Mouse (Mus musculus): ENCODE results near the gene Ghsr.
"Not testable (repeated sequence)": the region's sequence is repeated elsewhere in the genome, so short reads cannot be mapped to it uniquely, and the experiment has no call there.

Gene Ghsr

DNA sequence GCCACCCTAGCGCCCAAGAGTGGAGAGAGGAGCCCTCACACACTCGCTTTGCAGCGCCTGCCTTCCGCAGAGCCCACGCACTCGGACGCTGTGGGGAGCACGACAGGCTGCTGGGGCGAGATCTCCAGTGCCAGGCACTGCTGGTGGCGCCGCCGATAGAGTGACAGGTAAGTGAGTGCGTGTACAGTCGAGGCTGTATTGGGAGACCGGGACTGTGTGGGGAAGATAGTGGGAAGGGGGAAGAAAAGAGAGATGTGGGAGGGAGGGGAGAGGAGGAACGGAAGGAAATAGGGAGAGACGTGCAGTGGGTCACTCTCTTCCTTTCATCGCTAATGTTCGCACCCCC is at the start of gene Ghsr:
Gene Ghsr, plus strand, starts transcription at position 76 of the 346 bp plus-strand sequence.
- no peak for DNase-seq

DNA sequence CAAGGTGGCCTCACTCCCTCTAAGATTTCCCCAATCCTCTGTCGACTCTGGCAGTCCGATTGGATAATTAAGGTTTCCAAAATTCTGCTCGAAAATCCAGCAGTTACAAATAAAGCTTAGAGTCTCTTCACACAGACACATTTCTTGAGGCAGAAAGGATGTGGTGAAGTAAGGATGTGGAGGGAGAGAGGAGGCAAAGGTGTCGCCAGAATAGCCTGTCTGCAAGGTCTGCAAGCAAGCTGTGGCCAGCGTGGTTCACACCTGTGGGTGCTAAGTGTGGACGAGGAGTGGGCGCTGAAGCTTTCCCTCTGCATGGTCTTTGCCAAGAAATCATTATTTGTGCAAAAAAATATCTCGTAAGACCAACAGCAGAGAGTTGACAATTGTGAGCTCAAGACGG is 48.6 kb upstream of the Ghsr start:
- DNase-seq: no peak

DNA sequence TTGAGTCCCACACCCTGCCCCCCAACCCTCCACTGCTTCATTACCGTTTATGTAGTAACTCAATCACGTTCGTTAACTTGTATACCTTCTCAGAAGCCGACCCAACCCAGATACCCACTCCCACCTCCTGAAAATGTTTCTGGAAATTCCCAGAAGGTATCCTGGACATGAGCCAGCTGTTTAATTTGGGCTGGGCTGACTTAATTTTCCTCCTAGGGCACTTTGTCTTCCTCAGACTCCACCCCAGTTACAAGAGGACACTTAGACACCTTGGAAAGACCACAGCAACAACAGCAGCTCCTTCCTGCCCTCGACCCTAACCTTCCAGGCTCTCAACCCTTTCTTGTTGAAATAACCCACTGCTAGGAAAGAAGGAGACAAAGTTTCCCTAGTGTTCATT is 47.6 kb upstream of the Ghsr start:
- no peak for DNase-seq

DNA sequence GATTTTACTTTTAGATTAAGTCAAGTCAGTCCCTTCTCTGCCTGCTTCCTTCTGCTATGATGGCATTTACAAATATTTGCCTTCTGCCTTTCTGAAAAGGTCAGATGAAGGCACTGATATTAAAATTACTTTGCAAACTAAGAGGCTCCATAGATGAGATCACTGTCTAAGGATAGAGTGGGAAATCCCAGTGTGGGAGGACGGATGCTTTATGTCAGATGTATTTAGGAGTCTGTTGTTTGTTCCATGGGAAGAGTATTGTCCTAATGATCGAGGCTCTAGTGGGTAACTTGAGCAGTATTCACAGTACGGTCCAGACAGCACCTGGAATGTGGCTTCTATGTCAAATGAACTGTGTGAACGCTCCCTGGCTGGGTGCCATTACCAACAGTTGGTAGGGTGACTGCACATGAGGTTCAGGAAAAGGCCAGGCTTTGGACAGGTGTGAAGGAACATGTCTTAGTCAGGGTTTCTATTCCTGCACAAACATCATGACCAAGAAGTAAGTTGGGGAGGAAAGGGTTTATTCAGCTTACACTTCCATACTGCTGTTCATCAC is 44.4 kb upstream of the Ghsr start:
- DNase-seq: no peak

DNA sequence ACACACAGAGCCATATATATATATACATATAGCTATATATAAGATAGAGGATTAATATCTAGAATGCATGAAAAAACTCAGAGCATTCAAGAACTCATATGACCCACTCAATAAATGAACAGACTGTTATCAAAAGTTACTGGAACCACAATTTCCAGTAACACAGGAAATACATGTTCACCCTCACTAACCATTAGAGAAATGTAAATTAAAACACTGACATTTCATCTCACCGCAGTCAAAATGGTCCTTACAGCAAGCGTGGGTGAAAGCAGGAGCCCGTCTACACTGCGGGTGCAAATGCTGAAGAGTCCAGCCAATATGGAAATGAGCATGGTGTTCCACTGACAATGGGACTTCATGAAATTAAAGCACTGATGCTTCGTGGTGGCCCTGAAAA is 40.4 kb upstream of the Ghsr start:
- no peak for DNase-seq

DNA sequence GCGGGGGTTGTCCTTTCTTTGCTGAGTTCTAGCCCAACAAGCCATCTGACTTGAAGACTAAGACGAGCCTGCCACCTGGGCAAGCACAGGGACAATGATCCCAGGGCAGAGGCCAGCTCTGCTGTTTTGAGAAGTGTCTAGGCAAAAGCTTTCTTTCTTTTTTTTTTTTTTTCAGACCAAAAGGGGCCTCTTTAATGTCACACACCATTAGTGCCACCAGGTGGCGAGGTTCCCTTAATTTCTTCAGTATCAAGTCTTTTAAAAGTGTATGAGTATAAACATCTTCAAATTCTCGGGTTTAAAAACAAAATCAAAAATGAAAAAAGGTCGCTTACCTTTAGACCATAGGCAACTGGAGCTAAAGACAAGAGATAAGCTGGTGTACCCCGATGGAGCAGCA is 32.7 kb upstream of the Ghsr start:
- peak; percentile 40 to 44 for DNase-seq

DNA sequence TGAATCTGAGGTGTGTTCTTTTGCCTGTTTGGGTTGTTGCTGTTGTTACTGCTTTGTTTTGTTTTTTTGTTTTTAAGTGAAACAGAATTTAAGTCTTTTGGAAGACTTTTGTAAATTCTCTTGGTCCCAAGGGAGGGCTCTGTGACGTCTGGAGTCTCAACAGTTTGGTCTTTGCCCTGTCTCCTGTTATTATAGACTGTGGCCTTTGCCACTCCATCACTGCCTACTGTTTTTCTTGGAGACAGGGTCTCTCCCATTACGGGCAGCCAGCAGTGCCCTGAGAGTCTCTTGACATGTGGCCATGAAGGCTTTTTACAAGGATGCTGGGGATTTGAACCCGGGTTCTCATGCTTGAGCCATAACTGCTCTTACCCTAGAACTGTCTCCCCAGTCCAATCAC is 32.3 kb upstream of the Ghsr start:
- DNase-seq: no peak

DNA sequence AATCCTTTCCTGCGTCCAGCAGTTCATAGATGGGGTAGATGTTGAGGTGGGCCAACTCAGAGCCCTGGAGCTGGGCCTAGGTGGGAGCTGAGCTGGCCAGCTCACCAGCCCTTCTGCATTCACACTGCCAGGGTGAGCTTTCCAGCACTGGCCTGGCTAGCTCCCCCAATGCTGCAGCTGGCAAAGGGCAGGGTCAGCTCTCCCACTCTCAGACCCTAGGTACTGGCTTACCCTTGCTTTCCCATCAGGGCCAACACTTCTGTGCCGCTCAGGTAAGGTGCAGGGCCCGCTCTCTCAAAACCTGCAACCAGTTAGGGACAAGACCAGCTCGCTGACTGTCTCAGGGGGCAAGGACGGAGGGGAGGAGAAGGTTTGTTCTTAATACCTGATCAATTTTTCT is 30.4 kb upstream of the Ghsr start:
- no peak for DNase-seq

DNA sequence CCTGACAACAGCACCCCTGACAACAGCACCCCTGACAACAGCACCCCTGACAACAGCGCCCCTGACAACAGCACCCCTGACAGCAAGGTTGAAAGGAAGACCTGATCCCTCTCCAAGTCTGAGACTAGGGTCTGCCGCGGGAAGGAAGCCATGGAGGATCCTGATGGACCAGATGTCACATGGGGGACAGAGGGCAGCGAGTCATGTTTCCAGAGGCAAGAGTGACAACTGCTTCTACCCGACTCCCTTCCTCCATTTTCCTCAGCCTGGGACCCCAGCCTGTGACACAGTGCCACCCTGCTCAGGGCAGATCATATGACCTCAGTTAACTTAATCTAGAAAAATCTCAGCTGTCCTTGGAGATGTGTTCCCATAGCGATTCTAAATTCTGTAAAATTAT is 28.7 kb upstream of the Ghsr start:
- DNase-seq: no peak

DNA sequence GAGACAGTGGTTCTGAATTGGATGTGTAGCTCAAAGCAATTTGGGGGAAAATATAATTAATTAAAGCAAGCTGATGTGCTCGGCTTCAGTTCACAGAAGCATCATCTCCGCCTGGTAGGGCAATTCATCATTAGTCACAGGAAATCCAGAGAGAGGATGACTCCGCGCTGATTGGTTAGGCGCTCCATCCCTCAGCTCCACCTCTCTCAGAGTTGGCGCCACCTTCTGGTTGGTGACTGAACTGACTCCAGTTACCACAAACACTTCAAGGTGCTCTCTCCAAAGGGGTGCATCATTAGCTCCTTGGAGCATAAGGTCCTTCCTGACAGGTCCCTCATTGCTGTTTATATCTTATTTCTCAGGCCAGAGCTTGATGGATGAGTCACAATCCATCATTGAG is 25.6 kb upstream of the Ghsr start:
- peak; percentile 78 to 80 for DNase-seq

DNA sequence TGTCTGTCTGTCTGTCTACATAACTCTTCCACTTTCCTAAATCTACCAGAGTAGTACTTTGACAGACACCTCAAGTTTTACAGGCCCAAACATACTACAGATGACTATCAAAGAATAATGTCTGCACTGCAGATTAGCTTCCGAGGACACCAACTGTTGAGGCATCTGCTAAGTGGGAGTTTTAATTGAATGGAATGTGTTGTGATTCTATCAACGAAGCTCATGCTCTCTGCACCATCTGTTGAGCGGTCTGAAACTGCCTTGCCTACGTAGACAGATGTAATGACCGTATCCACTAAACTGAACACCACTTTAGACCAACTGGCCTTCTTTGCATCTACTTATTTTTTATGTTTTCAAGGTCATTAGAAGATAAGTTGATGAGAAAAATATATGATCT is 22.7 kb upstream of the Ghsr start:
- no peak for DNase-seq

DNA sequence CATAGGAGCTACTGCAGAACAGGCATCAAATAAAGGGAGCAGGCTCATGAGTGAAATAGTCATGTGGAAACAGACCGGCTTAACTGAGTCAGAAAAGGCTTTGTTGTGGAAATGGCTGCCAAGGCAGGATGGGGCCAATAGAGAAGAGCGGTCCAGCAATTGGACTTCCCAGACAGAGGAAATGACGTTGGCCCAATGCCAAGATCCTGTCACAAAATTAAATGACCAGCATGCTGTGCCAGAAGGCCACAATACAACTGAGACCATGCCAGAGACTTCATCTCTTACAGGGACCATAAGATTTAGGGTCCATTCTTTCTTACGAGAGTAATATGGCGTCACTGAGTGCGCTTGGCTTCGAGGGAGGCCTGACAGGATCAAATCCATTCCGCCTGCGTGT is 20.0 kb upstream of the Ghsr start:
- no peak for DNase-seq

DNA sequence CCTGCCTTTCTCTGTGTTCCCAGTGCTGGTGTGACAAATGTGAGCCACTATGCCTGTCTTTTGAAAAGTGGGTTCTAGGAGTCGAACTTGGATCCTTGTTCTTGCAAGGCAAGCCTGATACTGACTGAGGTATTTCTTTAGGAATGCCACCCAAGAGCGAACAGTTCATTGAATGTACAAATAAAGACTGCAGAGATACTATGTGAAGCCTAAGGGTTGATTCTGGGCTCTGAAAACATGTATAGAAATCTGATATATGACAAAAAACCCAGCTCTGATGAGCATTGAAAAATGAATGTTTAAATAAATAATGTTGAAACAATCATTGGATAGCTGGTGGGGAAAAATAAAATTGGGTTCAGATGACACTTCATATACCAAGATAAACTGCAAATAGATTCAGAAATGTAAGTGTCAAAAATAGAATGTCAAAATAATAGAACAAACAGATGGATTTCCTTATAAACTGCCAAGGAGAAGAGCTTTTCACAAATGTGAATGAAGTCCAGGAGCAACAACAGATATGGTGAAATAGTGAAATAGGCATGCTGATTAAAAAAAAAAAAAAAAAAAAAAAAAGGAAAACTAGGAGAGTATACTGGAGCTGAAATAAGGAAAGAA is 11.9 kb upstream of the Ghsr start:
- DNase-seq: no peak

DNA sequence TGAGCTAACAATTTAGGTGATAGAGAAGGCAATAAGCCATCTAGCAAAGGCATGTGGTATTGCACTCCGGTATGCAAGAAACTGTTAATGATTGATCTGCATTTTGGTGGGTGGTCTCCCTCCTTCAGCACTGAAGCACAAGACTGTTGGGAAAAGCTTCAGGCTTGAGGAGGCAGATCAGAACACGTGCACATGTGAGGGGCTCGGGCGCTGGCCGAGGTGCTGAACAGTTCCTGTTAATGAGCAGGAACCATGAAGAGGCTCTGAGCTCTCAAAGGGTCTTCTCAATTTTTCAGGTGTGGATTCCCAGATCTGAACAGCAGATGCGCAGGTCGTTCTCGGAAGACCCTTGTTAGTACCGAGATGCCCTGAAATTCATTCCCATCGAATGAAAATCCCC is 1.0 kb upstream of the Ghsr start:
- DNase-seq: peak; percentile 19 to 25

DNA sequence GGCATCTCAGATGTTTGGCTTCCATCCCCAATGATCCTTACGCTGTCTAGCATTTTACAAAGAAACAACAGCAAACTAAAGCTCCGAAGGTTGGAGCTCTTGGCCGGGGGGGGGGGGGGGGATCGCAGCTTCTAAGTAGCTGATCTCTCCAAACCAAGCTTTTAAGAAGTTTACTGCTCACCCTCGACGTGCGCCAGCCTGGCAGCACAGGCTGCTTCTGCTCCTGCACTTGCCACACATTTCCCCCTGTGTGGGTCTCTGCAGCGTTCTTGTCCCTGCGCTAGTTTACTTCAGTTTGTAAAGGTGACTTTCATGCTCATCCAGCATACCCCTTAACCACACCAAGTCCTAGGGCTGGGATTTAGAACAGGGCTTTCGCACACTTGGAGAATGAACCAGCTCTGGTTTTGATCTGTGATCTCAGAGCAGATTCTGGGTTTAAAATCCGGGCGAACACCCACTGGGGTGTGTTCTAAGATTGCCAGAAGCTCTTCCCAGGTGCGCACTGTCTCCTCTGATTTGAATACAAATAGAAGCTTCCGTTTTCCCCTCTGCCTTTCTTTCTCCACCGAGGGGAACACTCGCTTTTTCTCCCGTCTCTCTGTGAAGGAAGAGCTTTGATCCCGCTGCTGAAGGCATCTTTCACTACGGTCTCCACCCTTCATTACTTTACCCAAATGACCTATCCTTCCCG is 422 bp upstream of the Ghsr start:
- no peak for DNase-seq

DNA sequence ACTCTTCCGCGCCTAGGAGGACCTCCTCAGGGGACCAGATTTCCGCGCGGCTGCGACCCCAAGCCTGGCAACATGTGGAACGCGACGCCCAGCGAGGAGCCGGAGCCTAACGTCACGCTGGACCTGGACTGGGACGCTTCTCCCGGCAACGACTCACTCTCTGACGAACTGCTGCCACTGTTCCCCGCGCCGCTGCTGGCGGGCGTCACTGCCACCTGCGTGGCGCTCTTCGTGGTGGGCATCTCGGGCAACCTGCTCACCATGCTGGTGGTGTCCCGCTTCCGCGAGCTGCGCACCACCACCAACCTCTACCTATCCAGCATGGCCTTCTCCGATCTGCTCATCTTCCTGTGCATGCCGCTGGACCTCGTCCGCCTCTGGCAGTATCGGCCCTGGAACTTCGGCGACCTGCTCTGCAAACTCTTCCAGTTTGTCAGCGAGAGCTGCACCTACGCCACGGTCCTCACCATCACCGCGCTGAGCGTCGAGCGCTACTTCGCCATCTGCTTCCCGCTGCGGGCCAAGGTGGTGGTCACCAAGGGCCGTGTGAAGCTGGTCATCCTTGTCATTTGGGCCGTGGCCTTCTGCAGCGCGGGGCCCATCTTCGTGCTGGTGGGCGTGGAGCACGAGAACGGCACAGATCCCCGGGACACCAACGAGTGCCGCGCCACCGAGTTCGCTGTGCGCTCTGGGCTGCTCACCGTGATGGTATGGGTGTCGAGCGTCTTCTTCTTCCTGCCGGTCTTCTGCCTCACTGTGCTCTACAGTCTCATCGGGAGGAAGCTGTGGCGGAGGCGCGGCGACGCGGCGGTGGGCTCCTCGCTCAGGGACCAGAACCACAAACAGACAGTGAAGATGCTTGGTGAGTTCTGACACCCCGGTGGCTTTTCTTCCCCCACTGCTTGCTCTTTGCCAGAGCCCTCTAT is 837 bp downstream of the Ghsr start:
- peak in 1 of 2 experiments; percentile 9 for DNase-seq

DNA sequence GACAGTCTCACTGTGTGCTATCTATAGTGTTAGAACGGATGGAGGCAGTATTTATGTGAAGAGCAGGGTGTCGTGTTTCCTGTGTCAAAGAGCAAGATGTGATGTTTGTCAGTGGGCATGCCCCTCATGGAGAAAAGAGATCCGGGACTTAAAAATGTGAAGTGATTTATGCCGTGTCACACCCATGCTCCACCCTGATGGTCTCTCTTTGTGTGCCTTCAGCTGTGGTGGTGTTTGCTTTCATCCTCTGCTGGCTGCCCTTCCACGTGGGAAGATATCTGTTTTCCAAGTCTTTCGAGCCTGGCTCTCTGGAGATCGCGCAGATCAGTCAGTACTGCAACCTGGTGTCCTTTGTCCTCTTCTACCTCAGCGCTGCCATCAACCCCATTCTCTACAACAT is 3.2 kb downstream of the Ghsr start:
- no peak for DNase-seq

DNA sequence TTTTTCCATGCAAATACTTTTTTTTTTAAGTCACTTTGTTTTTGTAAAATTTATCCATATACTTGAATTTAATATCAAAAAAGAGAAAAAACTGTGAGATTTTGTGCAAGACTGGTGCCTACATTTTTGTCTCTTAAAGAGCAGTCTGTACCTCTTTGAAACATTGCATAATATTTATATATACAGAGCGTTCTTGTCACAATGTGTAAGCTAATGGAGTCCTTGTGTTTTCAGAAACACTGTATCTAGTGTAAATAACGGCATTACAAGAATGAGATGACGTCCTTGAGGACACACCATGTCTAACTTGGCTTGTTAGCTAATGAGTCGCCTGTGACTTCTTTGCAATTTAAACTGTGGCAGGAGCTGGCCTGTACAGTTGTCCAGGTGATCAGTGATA is 6.8 kb downstream of the Ghsr start:
- DNase-seq: no peak

DNA sequence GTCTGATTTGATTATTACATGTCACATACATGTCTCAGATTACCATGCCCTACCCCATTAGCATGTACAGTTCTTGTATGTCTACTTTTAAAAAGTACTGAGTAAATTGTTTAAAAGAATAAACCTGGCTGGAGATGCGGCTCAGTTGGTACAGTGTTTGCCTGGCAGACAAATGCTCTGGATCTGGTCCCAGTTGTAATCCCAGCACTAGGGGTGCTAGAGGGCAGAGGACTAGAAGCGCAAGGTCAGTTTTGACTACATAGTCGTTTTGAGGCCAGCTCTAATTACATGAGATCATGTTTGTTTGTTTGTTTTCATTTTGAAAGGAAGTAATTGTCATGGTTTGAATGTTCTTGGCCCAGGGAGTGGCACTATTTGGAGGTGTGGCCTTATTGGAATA is 13.7 kb downstream of the Ghsr start:
- DNase-seq: no peak

DNA sequence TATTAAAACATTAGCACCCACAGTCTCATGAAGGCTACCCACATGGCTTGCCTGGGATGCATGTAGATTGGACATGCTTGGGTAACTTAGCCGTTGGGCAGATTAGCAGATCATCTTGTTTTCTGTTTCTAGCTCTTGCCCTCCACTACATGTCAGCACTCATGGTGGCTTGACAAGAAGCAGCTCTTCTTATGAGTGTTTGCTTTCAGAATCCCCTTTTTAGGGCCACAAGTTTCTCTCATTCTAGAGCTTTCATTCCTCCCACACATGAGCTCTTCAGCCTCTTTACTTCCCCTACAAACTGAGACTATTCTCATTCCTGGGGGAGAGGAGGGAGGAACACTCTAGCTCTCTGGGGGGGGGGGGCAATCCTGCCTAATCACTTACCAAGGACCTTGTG is 18.8 kb downstream of the Ghsr start:
- DNase-seq: no peak

DNA sequence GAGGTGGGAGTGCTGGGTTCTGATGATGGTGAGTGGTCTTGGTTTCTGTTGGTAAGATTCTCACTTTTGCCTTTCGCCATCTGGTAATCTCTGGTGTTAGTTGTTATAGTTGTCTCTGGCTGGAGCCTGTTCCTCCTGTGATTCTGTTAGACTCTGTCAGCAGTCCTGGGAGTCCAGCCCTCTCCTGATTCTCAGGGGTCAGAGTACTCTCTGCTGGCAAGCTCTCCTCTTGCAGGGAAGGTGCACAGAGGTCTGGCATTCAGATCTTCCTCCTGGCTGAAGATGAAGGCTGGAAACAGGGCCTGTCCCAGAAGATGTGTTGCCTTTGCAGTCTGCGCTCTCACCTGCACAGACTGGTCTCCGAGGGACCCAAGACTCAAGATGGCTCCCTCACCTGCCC is 29.8 kb downstream of the Ghsr start:
- DNase-seq: not testable (repeated sequence)

DNA sequence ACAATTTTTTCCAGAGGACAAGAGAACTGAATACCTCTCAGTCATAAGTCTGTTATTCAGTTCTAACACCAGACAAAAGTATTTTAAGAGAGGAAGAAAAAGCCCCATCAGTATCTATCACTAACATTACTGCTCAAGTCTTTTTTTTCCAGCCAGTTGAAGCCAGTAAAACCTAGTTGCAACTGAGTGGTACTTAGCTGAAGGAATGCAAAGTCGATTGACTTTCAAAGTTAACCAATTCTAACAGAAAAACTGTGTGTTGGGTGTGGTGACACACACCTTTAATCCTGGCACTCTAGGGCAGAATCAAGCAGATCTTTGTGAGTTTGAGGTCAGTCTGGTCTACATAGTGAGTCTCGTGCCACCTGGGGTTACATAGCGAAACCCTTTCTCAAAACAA is 35.3 kb downstream of the Ghsr start:
- DNase-seq: no peak

DNA sequence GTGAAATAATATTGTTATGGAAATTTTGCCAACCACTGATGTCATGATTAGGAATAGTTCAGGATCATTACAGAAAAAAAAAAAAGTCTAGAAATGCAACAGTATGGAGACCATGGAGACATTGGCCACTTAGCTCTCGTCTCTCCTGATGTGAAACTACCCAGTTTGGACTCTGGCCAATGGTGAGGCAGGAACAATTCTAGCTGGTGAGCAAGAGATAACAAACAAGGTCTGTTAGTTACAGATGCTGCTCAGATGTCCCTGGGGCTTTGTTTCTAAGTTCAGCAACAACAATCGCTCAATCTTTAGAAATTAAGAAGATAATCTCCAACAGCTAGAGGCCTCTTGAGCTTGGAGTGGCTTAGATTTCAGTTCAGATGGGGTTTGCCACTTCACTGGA is 37.4 kb downstream of the Ghsr start:
- DNase-seq: no peak

DNA sequence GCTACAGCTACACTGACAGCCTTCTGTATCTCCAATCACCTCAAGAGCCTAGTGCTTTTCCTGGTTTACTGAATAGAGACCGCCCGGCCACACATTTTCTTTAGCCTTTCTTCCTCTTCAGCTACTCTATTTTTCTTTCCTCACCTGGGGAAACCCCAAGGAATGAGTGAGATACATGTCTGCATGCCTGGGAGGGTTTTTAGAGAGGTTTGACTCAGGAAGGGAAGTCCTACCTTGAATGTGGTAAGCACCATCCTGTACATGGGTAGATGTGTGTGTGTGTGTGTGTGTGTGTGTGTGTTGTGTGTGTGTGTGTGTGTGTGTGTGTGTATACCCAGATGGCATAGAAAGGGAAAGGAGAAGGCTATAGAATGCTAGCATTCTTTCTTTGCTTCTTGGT is 40.1 kb downstream of the Ghsr start:
- DNase-seq: no peak
